ENCODE assay signal across 25 mouse cellular contexts in the genomic region with DNA sequence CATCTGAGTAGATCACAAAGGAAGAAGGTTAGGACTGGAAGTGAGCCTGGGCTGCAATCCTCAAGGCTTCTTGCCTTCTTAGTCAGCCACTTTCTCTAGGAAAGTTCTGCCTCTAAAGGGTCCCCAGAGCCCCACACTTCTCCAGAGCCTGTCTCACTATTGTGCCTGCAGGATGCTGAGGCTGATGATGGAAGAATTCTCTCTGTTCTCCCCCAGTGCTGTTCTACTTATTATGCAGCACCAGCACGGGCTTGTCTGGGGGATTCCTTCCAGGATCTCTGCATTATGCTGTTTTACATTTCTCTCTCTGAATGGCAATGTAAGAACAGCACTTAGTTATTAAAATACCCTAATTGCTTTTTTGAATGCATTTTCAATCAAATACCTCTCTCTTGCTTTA.
"Had no signal": no experiment of that assay in that cellular context is flagged by ENCODE, and none has a peak within 500 bp of the region (broad histone marks: within the 10 kb centered on the region; RNA-seq: fewer than 3 reads in every experiment).

No protein-coding gene starts in this region.

- DNase-seq: kidney, adult 8-10 months; kidney, postnatal 14 days; kidney, postnatal 4 days; left cerebral cortex, postnatal 4 days; liver, postnatal 0 days; lung, embryonic 14.5 days; lung, postnatal 36 days; right cerebral cortex, adult 18-20 months; right cerebral cortex, postnatal 14 days; right cerebral cortex, postnatal 4 days; thymus, adult 2 months; thymus, postnatal 14 days; thymus, postnatal 4 days had no signal

- H3K27ac ChIP-seq: kidney, embryonic 15.5 days; limb, embryonic 12.5 days; limb, embryonic 15.5 days; liver, embryonic 14.5 days; midbrain, embryonic 10.5 days; midbrain, embryonic 13.5 days; neural tube, embryonic 12.5 days; neural tube, embryonic 15.5 days; stomach, postnatal 0 days had no signal

- H3K4me3 ChIP-seq: kidney, embryonic 15.5 days; limb, embryonic 12.5 days; limb, embryonic 15.5 days; megakaryocyte, embryonic 14.5 days; midbrain, embryonic 10.5 days; midbrain, embryonic 13.5 days; neural tube, embryonic 12.5 days; neural tube, embryonic 15.5 days had no signal

- H3K36me3 ChIP-seq: kidney, embryonic 15.5 days; limb, embryonic 12.5 days; limb, embryonic 15.5 days; midbrain, embryonic 10.5 days; midbrain, embryonic 13.5 days; neural tube, embryonic 12.5 days; neural tube, embryonic 15.5 days had no signal

- ATAC-seq: liver, postnatal 0 days; lung, postnatal 0 days; midbrain, embryonic 13.5 days had no signal

- H3K27me3 ChIP-seq: kidney, embryonic 15.5 days; limb, embryonic 12.5 days; limb, embryonic 15.5 days; megakaryocyte, embryonic 14.5 days; midbrain, embryonic 13.5 days; neural tube, embryonic 12.5 days; neural tube, embryonic 15.5 days had no signal

- H3K9me3 ChIP-seq: kidney, embryonic 15.5 days; limb, embryonic 12.5 days; limb, embryonic 15.5 days; neural tube, embryonic 12.5 days; neural tube, embryonic 15.5 days had no signal

- H3K9ac ChIP-seq: kidney, embryonic 15.5 days; limb, embryonic 12.5 days; limb, embryonic 15.5 days; liver, embryonic 14.5 days; liver, postnatal 0 days; lung, embryonic 14.5 days; midbrain, embryonic 13.5 days; neural tube, embryonic 12.5 days; neural tube, embryonic 15.5 days had no signal

- H3K4me2 ChIP-seq: kidney, embryonic 15.5 days; limb, embryonic 12.5 days; limb, embryonic 15.5 days; liver, embryonic 11.5 days; lung, embryonic 14.5 days; midbrain, embryonic 13.5 days; neural tube, embryonic 12.5 days; neural tube, embryonic 15.5 days had no signal

- H3K4me1 ChIP-seq: kidney, embryonic 15.5 days; limb, embryonic 12.5 days; limb, embryonic 15.5 days; midbrain, embryonic 10.5 days; midbrain, embryonic 13.5 days; neural tube, embryonic 12.5 days had no signal
